Mouse (Mus musculus) layer of hippocampus, adult 18-20 months (tissue): ENCODE measurements around the gene Gm3488. TPM values are rescaled to one million over a fixed set of nuclear protein-coding genes. Genes with fewer than 3 reads are reported as not detected.
"Not testable (repeated sequence)": the region's sequence is repeated elsewhere in the genome, so short reads cannot be mapped to it uniquely, and the experiment has no call there.

Experiments
- DNase-seq, 2 experiments: peaks; one replicate each; pipeline ENCODE4 v3.0.0; 2022; ENCODE audit warnings: low spot score in 2 of 2
- long read RNA-seq: library from polyadenylated mRNA; stranded (forward); transcript quantifications from one replicate; pipeline ENCODE4 v2.0.0, GENCODE M21; 2021
- total RNA-seq, 2 experiments: library from RNA; stranded (reverse); gene quantifications; 2 replicates each; pipeline ENCODE4 v1.2.3; 2021

The Gm3488 gene
- total RNA-seq, result under 1 TPM; 0.23 to 0.35 TPM
- long read RNA-seq, result 0 reads

DNA sequence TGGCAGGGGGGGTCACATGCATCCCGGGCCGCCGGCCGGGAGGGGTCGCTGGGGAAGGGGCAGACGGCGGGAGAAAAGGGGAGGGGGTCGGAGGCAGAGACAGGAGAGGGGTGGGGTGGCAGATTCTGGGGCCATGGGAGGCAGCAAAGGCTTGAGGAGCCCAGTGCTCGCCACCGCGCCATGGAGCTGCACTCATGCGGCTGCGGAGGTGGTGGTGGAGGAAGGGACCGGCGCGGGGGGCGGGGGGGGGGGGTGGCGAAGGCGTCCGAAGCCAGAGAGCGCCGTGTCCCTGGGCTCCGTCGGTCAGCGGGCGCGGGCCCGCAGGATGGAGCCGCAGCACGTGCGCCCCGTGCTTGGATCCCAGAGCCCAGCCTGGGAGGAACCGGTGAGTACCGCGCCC is at the start of gene Gm3488:
Gene Gm3488 (plus strand): TSS at position 301 of the 400 bp plus-strand sequence.
- DNase-seq, result not testable (repeated sequence)

DNA sequence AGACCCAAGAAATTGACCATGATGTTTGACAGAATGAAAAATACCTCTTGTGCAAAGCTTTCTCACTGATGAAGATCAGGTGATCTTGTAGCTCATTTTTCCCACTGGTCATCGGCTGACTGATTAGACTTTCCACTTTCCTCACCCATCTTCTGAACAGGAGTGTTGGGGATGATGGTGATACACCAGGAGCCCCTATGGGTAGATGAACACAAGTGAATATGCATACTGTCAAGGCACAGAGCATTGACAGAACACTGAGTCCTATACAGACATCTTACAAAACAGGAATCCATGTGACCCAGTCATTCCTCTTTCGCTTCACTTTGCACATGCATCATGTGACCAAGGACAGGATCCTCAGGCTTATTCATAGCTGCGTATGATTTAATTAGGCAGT is 46.1 kb upstream of the Gm3488 start, which contains the start of gene Gm3194:
Gene Gm3194 (minus strand): TSS at position 101 of the 400 bp plus-strand sequence.
- not testable (repeated sequence) for DNase-seq

DNA sequence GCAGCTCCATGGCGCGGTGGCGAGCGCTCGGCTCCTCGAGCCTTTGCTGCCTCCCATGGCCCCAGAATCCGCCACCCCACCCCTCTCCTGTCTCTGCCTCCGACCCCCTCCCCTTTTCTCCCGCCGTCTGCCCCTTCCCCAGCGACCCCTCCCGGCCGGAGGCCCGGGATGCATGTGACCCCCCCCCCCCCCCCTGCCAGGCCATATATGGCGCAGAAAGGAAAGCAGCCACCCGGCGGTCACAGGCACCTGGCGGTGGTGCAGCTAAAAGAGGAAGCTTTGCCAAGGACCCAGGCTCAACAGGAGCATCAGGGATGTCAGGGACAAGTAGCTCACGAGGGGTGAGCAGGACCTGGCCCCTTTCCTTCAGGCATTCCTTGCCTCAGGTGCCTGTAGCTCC is 41.0 kb upstream of the Gm3488 start:
- DNase-seq, result not testable (repeated sequence)

DNA sequence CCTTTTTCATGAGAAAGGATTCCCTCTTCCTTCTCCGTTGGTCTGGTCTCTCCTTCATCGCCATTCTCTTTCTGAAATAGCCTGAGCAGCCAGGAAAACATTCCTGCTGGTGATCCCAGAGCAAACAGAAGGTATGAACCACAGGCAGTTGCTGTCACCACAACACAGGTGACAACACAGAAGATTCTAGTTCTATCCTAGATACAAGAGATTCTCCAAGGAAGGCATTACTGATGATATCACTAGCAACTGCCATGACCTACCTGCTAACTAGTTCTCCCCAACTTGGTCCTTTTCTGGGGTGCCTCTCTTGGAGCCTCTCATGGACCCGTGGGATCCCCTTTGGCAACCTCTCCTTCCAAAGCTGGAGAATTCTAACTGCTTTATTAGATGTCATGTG is 23.7 kb upstream of the Gm3488 start, which contains the start of gene Gm8246:
Gene Gm8246 (minus strand): TSS at position 101 of the 400 bp plus-strand sequence.
- not testable (repeated sequence) for DNase-seq

DNA sequence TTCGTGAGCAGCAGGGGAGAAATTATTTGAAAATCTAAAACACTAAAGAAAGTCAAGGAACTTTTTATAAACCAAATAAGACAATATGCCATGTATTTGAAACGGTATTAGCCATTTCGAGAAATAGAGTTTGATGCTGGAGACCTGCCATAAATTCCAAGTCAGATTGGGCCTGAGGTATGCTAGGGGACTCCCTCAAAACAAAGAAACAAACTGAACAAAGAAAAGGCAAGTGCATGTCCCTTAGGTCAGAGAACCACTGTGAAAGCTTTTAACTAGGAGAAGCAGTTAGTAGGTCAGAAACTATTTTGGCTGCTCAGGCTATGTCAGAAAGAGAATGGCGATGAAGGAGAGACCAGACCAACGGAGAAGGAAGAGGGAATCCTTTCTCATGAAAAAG is 17.6 kb upstream of the Gm3488 start, which contains the start of gene Gm3187:
Gene Gm3187 (plus strand): TSS at position 301 of the 400 bp plus-strand sequence.
- not testable (repeated sequence) for DNase-seq

DNA sequence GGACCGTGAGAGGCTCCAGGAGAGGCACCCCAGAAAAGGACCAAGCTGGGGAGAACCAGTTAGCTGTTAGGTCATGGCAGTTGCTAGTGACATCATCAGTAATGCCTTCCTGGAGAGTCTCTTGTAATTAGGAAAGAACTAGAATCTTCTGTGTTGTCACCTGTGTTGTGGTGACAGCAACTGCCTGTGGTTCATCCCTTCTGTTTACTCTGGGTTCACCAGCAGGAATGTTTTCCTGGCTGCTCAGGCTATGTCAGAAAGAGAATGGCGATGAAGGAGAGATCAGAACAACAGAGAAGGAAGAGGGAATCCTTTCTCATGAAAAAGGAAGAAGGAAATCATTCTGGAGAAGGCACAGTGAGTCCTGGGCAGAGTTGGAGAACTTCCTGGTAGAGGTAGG is 36.7 kb downstream of the Gm3488 start, which contains the start of gene Gm3532:
Gene Gm3532 (plus strand): TSS at position 301 of the 400 bp plus-strand sequence.
- DNase-seq, result not testable (repeated sequence)

Other genes with a start within 250 kb of the Gm3488 start
- not detected for gene Gm3526, start 241.1 kb upstream of the Gm3488 start, total RNA-seq
- not detected for gene Gm3542, start 166.7 kb upstream of the Gm3488 start, total RNA-seq
- not detected for gene Gm3500, start 112.6 kb upstream of the Gm3488 start, total RNA-seq
- 1 to 10 TPM; 3.0 TPM for gene Gm3194, start 46.2 kb upstream of the Gm3488 start, total RNA-seq
- not detected for gene Gm8246, start 23.8 kb upstream of the Gm3488 start, total RNA-seq
- gene Gm3187, start 17.5 kb upstream of the Gm3488 start, total RNA-seq, result not detected
- gene Gm3532, start 36.8 kb downstream of the Gm3488 start, total RNA-seq, result not detected
- not detected for gene Gm8265, start 131.4 kb downstream of the Gm3488 start, total RNA-seq
- gene Gm9603, start 185.8 kb downstream of the Gm3488 start, total RNA-seq, result not detected
- gene Gm3373, start 239.9 kb downstream of the Gm3488 start, total RNA-seq, result under 1 TPM; 0.30 TPM